Mouse (Mus musculus) activated CD4-positive, CD25-positive, alpha-beta regulatory T cell, adult 9 weeks (primary cell): ENCODE results near the gene Bcl7b. TPM values are rescaled to one million over a fixed set of nuclear protein-coding genes. Genes with fewer than 3 reads are reported as not detected.

Experiments
- polyA plus RNA-seq: library from polyadenylated mRNA; unstranded; fragments of 100-300 nt; shearing (Covaris generic); gene quantifications from one replicate; pipeline ENCODE4 v1.2.1, GENCODE M21; 2017

Bcl7b gene
- polyA plus RNA-seq = 71.8 TPM

GRCm38 (mm10) chr5:135168063-135169062 lies at the start of gene Bcl7b:
Gene Bcl7b (plus strand): TSS chr5:135168283.

GRCm38 (mm10) chr5:135149053-135149819 lies 18.8 kb upstream of the Bcl7b start, which contains the start of gene Tbl2:
Gene Tbl2 (plus strand): TSS chr5:135149657.

DNA sequence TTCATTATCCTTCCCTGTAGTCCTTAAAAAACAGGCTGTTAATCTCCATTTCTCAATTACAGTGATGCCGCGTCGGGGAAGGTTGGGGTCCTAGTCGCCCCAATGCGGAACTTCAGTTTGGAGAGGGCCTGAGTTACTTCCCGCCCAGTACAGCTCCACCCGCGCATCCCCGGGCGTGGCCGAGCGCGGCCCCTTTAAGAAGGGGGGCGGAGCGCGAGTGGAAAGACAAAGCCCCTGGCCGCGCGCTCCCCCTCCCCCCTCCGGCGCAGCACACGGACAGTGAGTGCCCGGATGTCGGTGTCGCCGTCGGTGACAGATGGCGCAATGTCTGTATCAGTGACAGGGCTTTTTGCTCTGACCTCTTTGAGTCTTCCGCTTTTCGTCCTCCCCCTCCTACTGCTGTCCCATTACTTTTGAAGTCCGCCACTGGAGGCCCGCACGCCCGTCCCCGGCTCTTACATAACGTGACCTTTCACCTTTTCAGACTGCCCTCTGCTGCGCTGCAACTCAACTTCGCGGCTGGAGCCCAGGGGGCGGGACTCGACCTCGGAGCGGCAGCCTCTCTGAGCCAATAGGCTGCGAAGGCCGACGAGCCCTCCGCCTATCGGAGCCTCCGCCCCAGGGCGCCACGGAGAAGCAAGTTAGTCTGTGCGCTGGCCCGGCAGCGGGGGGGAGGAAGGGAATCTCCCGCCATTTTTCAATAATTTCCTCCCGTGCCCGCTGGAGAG lies 18.7 kb downstream of the Bcl7b start, which contains the start of gene Baz1b:
Gene Baz1b, plus strand, starts transcription at position 644 of the 728 bp plus-strand sequence.

Other genes starting within 250 kb of the Bcl7b start
- 8.9 TPM for gene Mettl27, start 235.9 kb upstream of the Bcl7b start, polyA plus RNA-seq
- gene Cldn4, start 221.3 kb upstream of the Bcl7b start, polyA plus RNA-seq = 0.20 TPM
- not detected for gene Cldn3, start 182.1 kb upstream of the Bcl7b start, polyA plus RNA-seq
- gene Abhd11, start 159.1 kb upstream of the Bcl7b start, polyA plus RNA-seq = 64.1 TPM
- 15.9 TPM for gene Stx1a, start 144.8 kb upstream of the Bcl7b start, polyA plus RNA-seq
- 20.2 TPM for gene Dnajc30, start 104.1 kb upstream of the Bcl7b start, polyA plus RNA-seq
- 122 TPM for gene Bud23, start 103.3 kb upstream of the Bcl7b start, polyA plus RNA-seq
- not detected for gene Vps37d, start 90.0 kb upstream of the Bcl7b start, polyA plus RNA-seq
- 0.07 TPM for gene Mlxipl, start 78.4 kb upstream of the Bcl7b start, polyA plus RNA-seq
- gene Tbl2, start 18.6 kb upstream of the Bcl7b start, polyA plus RNA-seq = 21.0 TPM
- gene Baz1b, start 19.0 kb downstream of the Bcl7b start, polyA plus RNA-seq = 18.4 TPM
- gene Fzd9, start 82.9 kb downstream of the Bcl7b start, polyA plus RNA-seq = not detected
- not detected for gene Fkbp6, start 181.8 kb downstream of the Bcl7b start, polyA plus RNA-seq
- not detected for gene Trim50, start 185.0 kb downstream of the Bcl7b start, polyA plus RNA-seq
- 51.0 TPM for gene Nsun5, start 201.7 kb downstream of the Bcl7b start, polyA plus RNA-seq
- 4.1 TPM for gene Pom121, start 226.3 kb downstream of the Bcl7b start, polyA plus RNA-seq